Mouse (Mus musculus): ENCODE measurements around the gene Rab38.

GRCm38 (mm10) chr7:88522481-88522880 lies 92.4 kb downstream of the Rab38 start:
- TF ChIP-seq CTCF (IDR thresholded peaks at IDR 0.05; ENCODE audit: low read depth) (peak; percentile 10; the same call in 1 of the 2 replicates), EP300 (IDR thresholded peaks at IDR 0.05; ENCODE audit: low read depth) (no peak)
